Mouse (Mus musculus): Measurements from ENCODE around the gene Anks1b.

DNA sequence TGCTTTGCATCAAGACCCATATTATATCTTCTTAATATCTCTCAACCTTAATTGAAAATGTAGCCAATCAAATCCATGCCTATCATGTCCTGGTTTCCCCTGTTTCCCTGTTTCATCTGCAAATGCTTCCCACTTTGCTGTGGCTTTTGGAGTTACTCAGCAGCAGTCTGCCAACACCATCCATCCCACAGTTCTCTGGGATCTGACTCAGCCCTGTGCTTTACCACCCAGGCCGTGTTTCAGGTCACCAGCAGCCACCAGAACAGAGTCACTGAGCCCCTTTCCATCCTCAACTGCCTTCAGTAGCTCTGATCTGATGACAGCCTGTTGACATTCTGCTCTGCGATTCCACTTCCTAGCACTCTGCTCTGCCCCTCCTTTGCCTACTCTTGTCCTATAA, 776.4 kb downstream of the Anks1b start:
- TF ChIP-seq CTCF (IDR thresholded peaks at IDR 0.05; ENCODE audit: low read depth, low read length) = no peak
- TF ChIP-seq TAL1 (conservative IDR thresholded peaks at IDR 0.05; ENCODE audit: low read depth, low read length) = no peak
- TF ChIP-seq POLR2AphosphoS5 (IDR thresholded peaks at IDR 0.05; ENCODE audit: insufficient replicate concordance, low read depth, low read length) = no peak

Measured in G1E (cell line).